Mouse (Mus musculus): ENCODE measurements around the gene Pnliprp1. TPM values are rescaled to one million over a fixed set of nuclear protein-coding genes. Genes with fewer than 3 reads are reported as not detected.

Gene Pnliprp1
- not detected in 2 replicates for polyA plus RNA-seq (2012; ENCODE audit: insufficient read depth, low replicate concordance)

DNA sequence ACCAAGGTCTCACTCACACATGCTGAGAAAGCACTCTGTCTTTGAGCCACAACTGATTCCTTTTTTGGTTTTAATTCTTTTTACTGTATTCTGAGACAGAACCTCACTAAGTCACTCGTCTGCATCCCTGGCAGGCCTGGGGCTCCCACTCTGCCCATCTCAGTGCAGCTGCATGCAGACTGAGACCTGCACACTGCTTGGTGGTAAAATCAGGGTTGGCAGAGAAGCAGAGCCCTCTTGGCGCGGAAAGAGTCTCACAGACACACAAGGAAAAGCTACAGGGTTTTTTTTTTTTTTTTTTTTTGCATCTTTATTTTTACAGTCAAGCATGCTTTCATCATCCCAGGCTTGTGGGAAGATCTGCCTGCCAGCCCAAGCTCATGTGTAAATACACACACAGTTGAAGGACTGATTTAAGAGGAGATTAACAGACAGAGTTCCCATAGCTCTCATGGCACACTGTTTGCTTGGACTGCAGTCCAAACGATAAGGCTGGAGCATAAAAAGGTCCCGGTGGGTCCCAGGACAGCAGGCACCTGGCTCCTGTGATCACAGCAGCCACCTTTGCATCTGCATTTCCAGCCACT lies at the start of gene Pnliprp1:
Pnliprp1 (plus strand) TSS at position 443 of the 587 bp plus-strand sequence.
- TF ChIP-seq FLI1 (IDR thresholded peaks at IDR 0.05; ENCODE audit: low read length) (no peak), GATA1 (IDR thresholded peaks at IDR 0.05; ENCODE audit: borderline replicate concordance, low read length) (no peak)

DNA sequence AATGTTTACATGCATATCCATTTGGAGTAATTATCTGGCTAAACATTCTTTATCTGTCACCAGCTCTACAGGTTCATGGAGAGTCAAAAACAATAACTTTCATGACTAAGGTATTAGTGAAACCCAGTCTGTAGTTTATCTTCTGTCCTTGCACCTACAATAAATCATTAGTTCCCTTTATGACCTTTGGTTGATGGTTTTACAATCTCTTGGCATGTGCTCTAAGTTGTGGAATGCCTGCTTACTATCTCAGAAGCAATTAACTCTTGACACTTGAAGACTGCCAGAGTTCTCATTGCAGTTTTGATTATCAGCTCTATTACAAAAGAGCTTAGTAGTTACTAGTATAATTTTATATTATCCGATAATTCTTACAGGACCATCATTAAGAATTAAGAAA lies 39.8 kb upstream of the Pnliprp1 start:
- no peaks in the 10 kb centered on the region for H3K27me3 ChIP-seq (replicated peaks)
- H3K4me3 ChIP-seq (replicated peaks) = no peak overlapping the region
- H3K9me3 ChIP-seq = 0 out of 2 replicates have a peak, but pooled peaks cover 3% of the 10 kb centered on the region
- H3K4me1 ChIP-seq = no peaks in the 10 kb centered on the region
- TF ChIP-seq GATA1 (IDR thresholded peaks at IDR 0.05; ENCODE audit: borderline replicate concordance, low read length) (no peak), FLI1 (IDR thresholded peaks at IDR 0.05; ENCODE audit: low read length) (no peak)
- H3K36me3 ChIP-seq (replicated peaks; ENCODE audit: low read length) = no peaks in the 10 kb centered on the region

More for the DNA sequence above, at the start of gene Pnliprp1:
- Histone ChIP-seq H3K4me3 (replicated peaks) (no peak within 1 kb of the TSS), H3K36me3 (replicated peaks; ENCODE audit: low read length) (no peaks in the 10 kb centered on the region), H3K27me3 (replicated peaks) (no peaks in the 10 kb centered on the region), H3K4me1 (no peaks in the 10 kb centered on the region), H3K9me3 (no peaks in the 10 kb centered on the region)

GRCm38 (mm10) chr19:58695314-58695713 lies 33.4 kb upstream of the Pnliprp1 start:
- Histone ChIP-seq H3K9me3 (peaks cover 3% of the 10 kb centered on the region; the same call in 1 of the 2 replicates), H3K36me3 (replicated peaks; ENCODE audit: low read length) (no peaks in the 10 kb centered on the region), H3K27me3 (replicated peaks) (no peaks in the 10 kb centered on the region), H3K4me1 (no peaks in the 10 kb centered on the region), H3K4me3 (replicated peaks) (no peak overlapping the region)
- TF ChIP-seq GATA1 (IDR thresholded peaks at IDR 0.05; ENCODE audit: borderline replicate concordance, low read length) (no peak), FLI1 (IDR thresholded peaks at IDR 0.05; ENCODE audit: low read length) (no peak)

DNA sequence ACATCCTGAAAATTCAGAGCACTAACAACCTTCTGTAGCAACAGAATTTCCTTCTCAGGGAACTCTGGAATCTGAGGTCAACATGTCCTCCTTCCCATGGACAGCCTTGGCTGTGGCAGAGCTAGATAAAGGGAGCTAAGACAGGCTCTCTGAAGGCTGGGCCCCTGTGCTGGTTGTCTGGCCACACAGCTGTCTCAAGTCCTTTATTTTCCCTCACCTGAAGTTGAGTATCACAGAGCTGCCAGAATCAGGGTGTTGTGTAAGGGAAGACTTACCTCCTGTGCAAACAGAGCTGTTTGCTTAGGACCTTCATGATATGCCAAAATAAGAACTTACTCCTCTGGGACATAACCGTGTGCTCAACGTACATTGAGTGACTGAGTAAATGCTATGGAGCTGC lies 32.5 kb upstream of the Pnliprp1 start:
- Histone ChIP-seq H3K27me3 (replicated peaks) (no peaks in the 10 kb centered on the region), H3K36me3 (replicated peaks; ENCODE audit: low read length) (no peaks in the 10 kb centered on the region), H3K4me3 (replicated peaks) (no peak overlapping the region), H3K4me1 (no peaks in the 10 kb centered on the region), H3K9me3 (peaks cover 3% of the 10 kb centered on the region; the same call in 1 of the 2 replicates)
- TF ChIP-seq GATA1 (IDR thresholded peaks at IDR 0.05; ENCODE audit: borderline replicate concordance, low read length) (no peak), FLI1 (IDR thresholded peaks at IDR 0.05; ENCODE audit: low read length) (no peak)

DNA sequence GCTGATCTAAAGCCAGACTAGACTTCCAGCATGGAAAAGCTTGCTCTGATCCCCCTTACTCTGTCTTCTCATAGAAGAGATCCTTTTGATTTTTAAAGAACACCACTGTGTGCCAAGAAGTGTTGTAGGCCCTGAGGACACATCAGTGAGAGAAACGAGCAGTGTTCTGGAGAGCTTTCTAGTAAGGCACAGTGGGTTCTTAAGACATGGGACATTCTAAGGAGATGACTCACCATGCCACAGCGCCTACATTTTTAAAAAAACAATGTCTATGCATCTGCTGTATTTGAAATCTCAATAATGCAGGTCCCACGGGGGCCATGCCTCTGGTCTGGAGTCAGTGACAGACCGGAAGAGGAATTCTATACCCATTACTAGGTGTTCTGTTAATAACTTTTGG lies 24.1 kb upstream of the Pnliprp1 start:
- TF ChIP-seq GATA1 (IDR thresholded peaks at IDR 0.05; ENCODE audit: borderline replicate concordance, low read length) (no peak), FLI1 (IDR thresholded peaks at IDR 0.05; ENCODE audit: low read length) (no peak)

DNA sequence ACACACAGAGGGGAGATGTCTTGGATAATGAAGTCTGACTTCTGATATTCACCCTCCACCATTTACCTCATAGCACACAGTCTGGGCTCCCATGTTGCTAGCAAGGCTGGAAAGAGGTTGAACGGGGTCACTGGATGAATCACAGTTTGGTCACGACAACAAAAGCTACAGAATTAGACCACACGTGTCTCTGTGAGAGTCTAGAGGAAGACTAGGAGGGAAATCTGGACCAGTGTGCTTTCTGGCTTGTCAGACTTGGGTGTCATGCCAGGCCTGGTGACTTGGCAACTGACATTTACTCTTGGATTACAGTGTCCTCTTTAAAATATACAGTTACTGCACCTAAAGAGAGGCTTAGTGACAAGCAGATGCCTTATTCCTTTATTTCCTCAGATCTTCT lies 20.1 kb upstream of the Pnliprp1 start:
- Histone ChIP-seq H3K36me3 (replicated peaks; ENCODE audit: low read length) (no peaks in the 10 kb centered on the region), H3K4me3 (replicated peaks) (no peak overlapping the region), H3K4me1 (no peaks in the 10 kb centered on the region), H3K27me3 (replicated peaks) (no peaks in the 10 kb centered on the region), H3K9me3 (no peaks in the 10 kb centered on the region)
- TF ChIP-seq GATA1 (IDR thresholded peaks at IDR 0.05; ENCODE audit: borderline replicate concordance, low read length) (no peak), FLI1 (IDR thresholded peaks at IDR 0.05; ENCODE audit: low read length) (no peak)

More for the DNA sequence above, 24.1 kb upstream of the Pnliprp1 start:
- H3K27me3 ChIP-seq (replicated peaks) = no peaks in the 10 kb centered on the region
- no peak overlapping the region for H3K4me3 ChIP-seq (replicated peaks)
- no peaks in the 10 kb centered on the region for H3K9me3 ChIP-seq
- no peaks in the 10 kb centered on the region for H3K4me1 ChIP-seq
- no peaks in the 10 kb centered on the region for H3K36me3 ChIP-seq (replicated peaks; ENCODE audit: low read length)

DNA sequence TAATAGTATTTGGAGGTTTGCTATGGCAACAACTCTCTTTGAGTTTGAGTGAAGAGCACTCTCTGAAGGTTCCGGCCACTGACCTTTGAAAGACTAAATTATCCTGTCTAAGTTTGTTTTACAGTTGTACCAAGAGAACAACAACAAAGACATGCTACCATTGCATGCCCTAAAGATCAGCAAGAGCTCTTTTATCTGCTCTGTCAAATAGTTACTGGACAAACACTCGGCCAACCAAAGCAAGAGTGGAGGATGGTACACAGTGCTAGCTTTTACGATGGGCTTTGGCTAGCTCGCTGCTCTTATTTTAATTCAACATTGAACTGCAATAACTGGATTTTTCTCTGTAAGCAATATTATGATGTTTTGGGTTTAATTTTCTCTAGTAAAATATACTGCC lies 10.8 kb upstream of the Pnliprp1 start:
- H3K27me3 ChIP-seq (replicated peaks) = no peaks in the 10 kb centered on the region
- H3K9me3 ChIP-seq = no peaks in the 10 kb centered on the region
- no peak for TF ChIP-seq GATA1 (IDR thresholded peaks at IDR 0.05; ENCODE audit: borderline replicate concordance, low read length)
- no peak for TF ChIP-seq FLI1 (IDR thresholded peaks at IDR 0.05; ENCODE audit: low read length)
- H3K4me1 ChIP-seq = no peaks in the 10 kb centered on the region
- no peaks in the 10 kb centered on the region for H3K36me3 ChIP-seq (replicated peaks; ENCODE audit: low read length)
- H3K4me3 ChIP-seq (replicated peaks) = no peak overlapping the region

GRCm38 (mm10) chr19:58720439-58720838 lies 8.2 kb upstream of the Pnliprp1 start:
- TF ChIP-seq GATA1 (IDR thresholded peaks at IDR 0.05; ENCODE audit: borderline replicate concordance, low read length) (no peak), FLI1 (IDR thresholded peaks at IDR 0.05; ENCODE audit: low read length) (no peak)
- Histone ChIP-seq H3K27me3 (replicated peaks) (no peaks in the 10 kb centered on the region), H3K36me3 (replicated peaks; ENCODE audit: low read length) (no peaks in the 10 kb centered on the region), H3K4me1 (no peaks in the 10 kb centered on the region), H3K4me3 (replicated peaks) (no peak overlapping the region), H3K9me3 (no peaks in the 10 kb centered on the region)

DNA sequence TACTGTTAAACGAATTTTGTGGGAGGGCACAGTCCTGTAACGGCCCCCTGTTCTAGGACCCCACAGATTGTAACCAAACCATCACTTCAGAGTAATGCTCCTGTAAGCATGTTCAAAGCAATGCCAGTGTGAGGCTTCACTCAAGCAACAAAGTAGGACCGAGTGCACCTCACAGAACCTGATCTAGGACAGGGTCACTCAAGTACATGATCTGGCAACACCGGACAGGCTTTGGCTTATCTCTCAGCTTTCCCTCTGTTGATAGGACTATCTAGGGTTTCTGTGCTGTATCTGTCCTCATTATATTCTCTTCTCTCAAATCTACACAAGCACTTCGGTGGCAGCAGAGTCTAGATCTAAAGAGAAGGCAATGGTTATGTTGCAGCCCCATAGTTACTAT lies 2.1 kb upstream of the Pnliprp1 start:
- no peaks in the 10 kb centered on the region for H3K9me3 ChIP-seq
- no peak overlapping the region for H3K4me3 ChIP-seq (replicated peaks)
- no peaks in the 10 kb centered on the region for H3K36me3 ChIP-seq (replicated peaks; ENCODE audit: low read length)
- no peaks in the 10 kb centered on the region for H3K4me1 ChIP-seq
- TF ChIP-seq FLI1 (IDR thresholded peaks at IDR 0.05; ENCODE audit: low read length) (no peak), GATA1 (IDR thresholded peaks at IDR 0.05; ENCODE audit: borderline replicate concordance, low read length) (no peak)
- no peaks in the 10 kb centered on the region for H3K27me3 ChIP-seq (replicated peaks)

DNA sequence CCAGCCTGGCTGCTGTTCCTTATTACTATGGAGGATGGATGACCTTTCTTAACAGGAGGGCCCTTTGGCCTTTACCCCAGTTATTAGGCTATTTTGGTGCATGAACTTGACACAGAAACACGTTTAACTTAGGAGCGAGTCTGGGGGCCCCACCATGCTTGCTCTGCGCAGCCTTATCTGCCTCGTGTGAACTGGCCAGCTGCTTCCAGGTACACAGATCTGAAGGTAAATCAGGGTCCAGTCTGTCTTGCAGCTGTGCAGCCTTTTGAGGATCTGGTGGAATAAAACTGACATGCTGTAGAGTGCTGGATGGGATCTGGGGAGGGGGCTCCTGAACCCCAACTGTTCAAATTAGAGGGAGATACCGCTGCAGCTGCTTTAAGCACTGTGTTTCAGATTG lies 931 bp upstream of the Pnliprp1 start:
- no peak for TF ChIP-seq GATA1 (IDR thresholded peaks at IDR 0.05; ENCODE audit: borderline replicate concordance, low read length)
- no peak for TF ChIP-seq FLI1 (IDR thresholded peaks at IDR 0.05; ENCODE audit: low read length)
- H3K27me3 ChIP-seq (replicated peaks) = no peaks in the 10 kb centered on the region
- no peak overlapping the region for H3K4me3 ChIP-seq (replicated peaks)
- no peaks in the 10 kb centered on the region for H3K4me1 ChIP-seq
- no peaks in the 10 kb centered on the region for H3K9me3 ChIP-seq
- H3K36me3 ChIP-seq (replicated peaks; ENCODE audit: low read length) = no peaks in the 10 kb centered on the region

Measured in megakaryocyte, embryonic 14.5 days (primary cell).